8 mouse cellular contexts compared by ENCODE assay signal in genomic region chr10:79958140-79958816, GRCm38 (mm10). TPM values are rescaled to one million over a fixed set of nuclear protein-coding genes. Genes with fewer than 3 reads are reported as not detected.
DNase-seq lines count a peak whose midpoint lies in the region; ATAC-seq lines count a peak whose summit lies in the region.

No protein-coding gene starts in this region.

- intact Hi-C loops in left cerebral cortex, postnatal 4 days (cut with DNase I) = no loop called here

- H3K4me2 ChIP-seq in midbrain, embryonic 13.5 days (replicated peaks) = no peak overlapping the region
- H3K4me2 ChIP-seq in intestine, embryonic 15.5 days (replicated peaks) = peak overlapping the region; percentile 53
- H3K4me2 ChIP-seq in midbrain, embryonic 14.5 days (ENCODE audit: low read length) = no peak overlapping the region

- peak overlapping the region; percentile 65 for H3K27ac ChIP-seq in midbrain, embryonic 10.5 days (replicated peaks)
- no peak overlapping the region for H3K27ac ChIP-seq in midbrain, embryonic 13.5 days
- H3K27ac ChIP-seq in intestine, embryonic 15.5 days = 0 out of 2 replicates have a peak overlapping the region, but pooled peaks have one; percentile 40
- no peak overlapping the region for H3K27ac ChIP-seq in midbrain, embryonic 14.5 days (replicated peaks; ENCODE audit: low read depth, low read length)

- peaks cover 15% of the 10 kb centered on the region; the same call in 1 of the 2 replicates for H3K27me3 ChIP-seq in midbrain, embryonic 10.5 days (ENCODE audit: low read depth, poor library complexity, severe bottlenecking)
- peaks cover 6% of the 10 kb centered on the region; the same call in 1 of the 2 replicates for H3K27me3 ChIP-seq in midbrain, embryonic 13.5 days
- H3K27me3 ChIP-seq in intestine, embryonic 15.5 days (replicated peaks) = no peaks in the 10 kb centered on the region
- no peaks in the 10 kb centered on the region; the same call in 1 of the 2 replicates for H3K27me3 ChIP-seq in midbrain, embryonic 14.5 days (ENCODE audit: control insufficient read depth, insufficient read depth, low read length)

- H3K9me3 ChIP-seq in midbrain, embryonic 10.5 days (replicated peaks) = no peaks in the 10 kb centered on the region
- H3K9me3 ChIP-seq in midbrain, embryonic 13.5 days = no peaks in the 10 kb centered on the region
- no peaks in the 10 kb centered on the region for H3K9me3 ChIP-seq in intestine, embryonic 15.5 days
- no peaks in the 10 kb centered on the region for H3K9me3 ChIP-seq in midbrain, embryonic 14.5 days (ENCODE audit: control insufficient read depth, low read length)

- no peak overlapping the region for H3K9ac ChIP-seq in midbrain, embryonic 13.5 days (replicated peaks)
- H3K9ac ChIP-seq in intestine, embryonic 15.5 days = no peak overlapping the region
- H3K9ac ChIP-seq in midbrain, embryonic 14.5 days (replicated peaks; ENCODE audit: low read length) = no peak overlapping the region; the same call in 1 of the 2 replicates

- peak; percentile 83 for DNase-seq in midbrain, embryonic 10.5 days (ENCODE audit: low spot score)
- peak; percentile 85 to 91 for DNase-seq in cerebellum, postnatal 25 days
- peak; percentile 80 for DNase-seq in gastrocnemius, postnatal 10 days
- DNase-seq in left cerebral cortex, postnatal 4 days = peak; percentile 83
- peak; percentile 69 for DNase-seq in midbrain, embryonic 14.5 days
- DNase-seq in spleen, adult 18-20 months = peak; percentile 74 to 90

- 15% methylated on average over 21 of the region's 21 CpGs for WGBS in midbrain, embryonic 10.5 days
- 10% methylated on average over 21 of the region's 21 CpGs for WGBS in midbrain, embryonic 13.5 days
- WGBS in intestine, embryonic 15.5 days = 8% methylated on average over 21 of the region's 21 CpGs
- WGBS in midbrain, embryonic 14.5 days = 13% methylated on average over 21 of the region's 21 CpGs

- H3K4me1 ChIP-seq in midbrain, embryonic 10.5 days = peaks cover 46% of the 10 kb centered on the region
- H3K4me1 ChIP-seq in midbrain, embryonic 13.5 days (replicated peaks) = peaks cover 14% of the 10 kb centered on the region
- peaks cover 14% of the 10 kb centered on the region; the same call in 1 of the 2 replicates for H3K4me1 ChIP-seq in intestine, embryonic 15.5 days (replicated peaks)
- peaks cover 6% of the 10 kb centered on the region; the same call in 1 of the 2 replicates for H3K4me1 ChIP-seq in midbrain, embryonic 14.5 days (ENCODE audit: control insufficient read depth, insufficient read depth, low read length)

- H3K4me3 ChIP-seq in midbrain, embryonic 10.5 days = peak overlapping the region; percentile 29
- H3K4me3 ChIP-seq in midbrain, embryonic 13.5 days (replicated peaks) = no peak overlapping the region
- no peak overlapping the region; the same call in 1 of the 2 replicates for H3K4me3 ChIP-seq in intestine, embryonic 15.5 days (replicated peaks)
- no peak overlapping the region for H3K4me3 ChIP-seq in midbrain, embryonic 14.5 days (replicated peaks; ENCODE audit: low read depth, low read length)

- ATAC-seq in midbrain, embryonic 13.5 days = no peak
- 0 out of 2 replicates have a peak, but pooled peaks have one; percentile 9 for ATAC-seq in intestine, embryonic 15.5 days
- ATAC-seq in midbrain, embryonic 14.5 days (ENCODE audit: low FRiP score, low TSS enrichment) = no peak

- H3K36me3 ChIP-seq in midbrain, embryonic 10.5 days = peaks cover 28% of the 10 kb centered on the region
- peaks cover 23% of the 10 kb centered on the region for H3K36me3 ChIP-seq in midbrain, embryonic 13.5 days
- 0 out of 2 replicates have a peak, but pooled peaks cover 5% of the 10 kb centered on the region for H3K36me3 ChIP-seq in intestine, embryonic 15.5 days
- H3K36me3 ChIP-seq in midbrain, embryonic 14.5 days (ENCODE audit: control insufficient read depth, insufficient read depth, low read length) = peaks cover 15% of the 10 kb centered on the region

RNA-seq across cellular contexts. Expression of gene Wdr18, which starts 1.7 kb away (rescaled TPM):
- 136 and 155 TPM in 2 replicates for polyA plus RNA-seq in midbrain, embryonic 10.5 days (2016; fragmentation: Nextera tagmentation; extraction: Ambion mirVana)
- 76.7 and 78.4 TPM in 2 replicates for polyA plus RNA-seq in midbrain, embryonic 13.5 days (2015; fragmentation: Nextera tagmentation; extraction: Ambion mirVana)
- total RNA-seq in gastrocnemius, postnatal 10 days (2021) = 10 to 100 TPM; 18.0 to 21.8 TPM
- polyA plus RNA-seq in intestine, embryonic 15.5 days (2015; fragmentation: Nextera tagmentation; extraction: Ambion mirVana) = 90.3 and 94.8 TPM in 2 replicates
- 10 to 100 TPM; 51.7 to 55.8 TPM for total RNA-seq in left cerebral cortex, postnatal 4 days (2021)
- 89.6 and 117 TPM in 2 replicates for polyA plus RNA-seq in midbrain, embryonic 14.5 days (2014; fragmentation: Nextera tagmentation; extraction: Ambion mirVana)

RNA-seq across cellular contexts. Expression of gene Grin3b, which starts 12.2 kb away (rescaled TPM):
- polyA plus RNA-seq in midbrain, embryonic 10.5 days (2016; fragmentation: Nextera tagmentation; extraction: Ambion mirVana) = 0.25 and 0.30 TPM in 2 replicates
- polyA plus RNA-seq in midbrain, embryonic 13.5 days (2015; fragmentation: Nextera tagmentation; extraction: Ambion mirVana) = 0.24 and 0.57 TPM in 2 replicates
- under 1 TPM; 0.14 to 0.38 TPM for total RNA-seq in gastrocnemius, postnatal 10 days (2021)
- polyA plus RNA-seq in intestine, embryonic 15.5 days (2015; fragmentation: Nextera tagmentation; extraction: Ambion mirVana) = 0.11 TPM in 2 replicates
- total RNA-seq in left cerebral cortex, postnatal 4 days (2021) = under 1 TPM; 0.12 to 0.30 TPM
- 0.39 and 0.53 TPM in 2 replicates for polyA plus RNA-seq in midbrain, embryonic 14.5 days (2014; fragmentation: Nextera tagmentation; extraction: Ambion mirVana)

RNA-seq across cellular contexts. Expression of gene Tmem259, which starts 25.9 kb away (rescaled TPM):
- 11.0 TPM in 2 replicates for polyA plus RNA-seq in midbrain, embryonic 10.5 days (2016; fragmentation: Nextera tagmentation; extraction: Ambion mirVana)
- polyA plus RNA-seq in midbrain, embryonic 13.5 days (2015; fragmentation: Nextera tagmentation; extraction: Ambion mirVana) = 13.7 and 16.7 TPM in 2 replicates
- 10 to 100 TPM; 85.5 to 90.8 TPM for total RNA-seq in gastrocnemius, postnatal 10 days (2021)
- 18.1 and 19.6 TPM in 2 replicates for polyA plus RNA-seq in intestine, embryonic 15.5 days (2015; fragmentation: Nextera tagmentation; extraction: Ambion mirVana)
- 100 to 1,000 TPM; 117 to 127 TPM for total RNA-seq in left cerebral cortex, postnatal 4 days (2021)
- polyA plus RNA-seq in midbrain, embryonic 14.5 days (2014; fragmentation: Nextera tagmentation; extraction: Ambion mirVana) = 20.7 and 28.4 TPM in 2 replicates

RNA-seq across cellular contexts. Expression of gene Cnn2, which starts 30.1 kb away (rescaled TPM):
- 198 and 199 TPM in 2 replicates for polyA plus RNA-seq in midbrain, embryonic 10.5 days (2016; fragmentation: Nextera tagmentation; extraction: Ambion mirVana)
- polyA plus RNA-seq in midbrain, embryonic 13.5 days (2015; fragmentation: Nextera tagmentation; extraction: Ambion mirVana) = 29.5 and 37.1 TPM in 2 replicates
- total RNA-seq in gastrocnemius, postnatal 10 days (2021) = 10 to 100 TPM; 26.1 to 38.6 TPM
- polyA plus RNA-seq in intestine, embryonic 15.5 days (2015; fragmentation: Nextera tagmentation; extraction: Ambion mirVana) = 239 and 242 TPM in 2 replicates
- 10 to 100 TPM; 12.4 to 17.2 TPM for total RNA-seq in left cerebral cortex, postnatal 4 days (2021)
- polyA plus RNA-seq in midbrain, embryonic 14.5 days (2014; fragmentation: Nextera tagmentation; extraction: Ambion mirVana) = 10.9 and 35.0 TPM in 2 replicates

RNA-seq across cellular contexts. Expression of gene Arid3a, which starts 31.4 kb away (rescaled TPM):
- 12.5 and 13.4 TPM in 2 replicates for polyA plus RNA-seq in midbrain, embryonic 10.5 days (2016; fragmentation: Nextera tagmentation; extraction: Ambion mirVana)
- 3.8 and 3.9 TPM in 2 replicates for polyA plus RNA-seq in midbrain, embryonic 13.5 days (2015; fragmentation: Nextera tagmentation; extraction: Ambion mirVana)
- 1 to 10 TPM; 2.6 to 4.1 TPM for total RNA-seq in gastrocnemius, postnatal 10 days (2021)
- polyA plus RNA-seq in intestine, embryonic 15.5 days (2015; fragmentation: Nextera tagmentation; extraction: Ambion mirVana) = 18.7 and 19.0 TPM in 2 replicates
- 1 to 10 TPM; 6.3 to 9.5 TPM for total RNA-seq in left cerebral cortex, postnatal 4 days (2021)
- polyA plus RNA-seq in midbrain, embryonic 14.5 days (2014; fragmentation: Nextera tagmentation; extraction: Ambion mirVana) = 2.4 and 4.0 TPM in 2 replicates

Comparison
In these comparisons a context has a peak if more than half of its experiments do, and no peak if none do; other contexts are left out.
1. H3K27ac ChIP-seq: peak in midbrain, embryonic 10.5 days (single experiment) and intestine, embryonic 15.5 days (single experiment); none in midbrain, embryonic 13.5 days (single experiment) and midbrain, embryonic 14.5 days (single experiment).
2. Peak in every context shown above with its lines, with median percentiles within 50 percentile points of each other: DNase-seq.